Mouse (Mus musculus): Measurements from ENCODE around the gene Olfr1367. TPM values are rescaled to one million over a fixed set of nuclear protein-coding genes. Genes with fewer than 3 reads are reported as not detected.
A peak's percentile ranks its signal among the peaks of the same experiment; 100 is the strongest.

The Olfr1367 gene
- not detected in 2 replicates for polyA plus RNA-seq (2015; fragmentation: Nextera tagmentation; extraction: Ambion mirVana)

GRCm38 (mm10) chr13:21346610-21347009, at the start of gene Olfr1367:
Gene Olfr1367, plus strand, starts transcription at chr13:21346910.
- Histone ChIP-seq H3K4me1 (replicated peaks) (no peaks in the 10 kb centered on the region), H3K4me3 (replicated peaks) (no peak within 1 kb of the TSS), H3K9me3 (no peaks in the 10 kb centered on the region), H3K9ac (replicated peaks) (no peak within 1 kb of the TSS), H3K36me3 (no peaks in the 10 kb centered on the region), H3K4me2 (replicated peaks) (no peak within 1 kb of the TSS), H3K27ac (no peak within 1 kb of the TSS), H3K27me3 (no peaks in the 10 kb centered on the region)
- 91% methylated on average over 1 of the region's 1 CpGs for WGBS
- ATAC-seq = no peak

- H3K4me1 ChIP-seq (replicated peaks) = no peaks in the 10 kb centered on the region
- 29% methylated on average over 3 of the region's 3 CpGs for WGBS
Measured at GRCm38 (mm10) chr13:21298557-21298956, 48.2 kb upstream of the Olfr1367 start.

DNA sequence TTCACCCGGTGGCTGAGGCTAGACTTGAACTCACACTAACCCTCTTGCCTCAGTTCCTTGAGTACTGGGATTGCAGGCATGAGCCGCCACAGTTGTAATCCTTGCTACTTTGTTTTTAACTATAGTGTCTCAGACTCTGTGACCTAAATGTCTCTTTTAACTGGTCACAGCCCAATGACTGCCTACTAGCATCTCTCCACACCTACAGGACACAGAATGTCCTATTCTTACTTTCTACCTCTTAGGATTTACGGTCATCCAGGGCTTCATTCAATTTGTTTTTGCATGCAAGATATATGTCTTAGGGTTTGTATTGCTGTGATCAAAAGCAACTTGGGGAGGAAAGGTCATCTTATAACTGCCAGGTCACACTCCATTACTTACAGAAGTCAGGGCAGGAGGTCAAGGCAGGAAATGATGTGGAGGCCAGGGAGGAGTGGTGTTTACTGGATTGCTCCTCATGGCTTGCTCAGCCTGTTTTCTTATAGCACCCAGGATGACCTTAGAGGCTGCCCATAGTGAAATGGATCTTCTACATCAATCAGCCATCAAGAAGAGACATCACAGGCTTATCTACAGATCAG, 42.1 kb upstream of the Olfr1367 start:
- Histone ChIP-seq H3K9me3 (no peaks in the 10 kb centered on the region), H3K4me2 (replicated peaks) (no peak overlapping the region), H3K27me3 (no peaks in the 10 kb centered on the region), H3K9ac (replicated peaks) (no peak overlapping the region), H3K4me3 (replicated peaks) (no peak overlapping the region), H3K4me1 (replicated peaks) (no peaks in the 10 kb centered on the region), H3K27ac (no peak overlapping the region), H3K36me3 (no peaks in the 10 kb centered on the region)
- 72% methylated on average over 3 of the region's 3 CpGs for WGBS
- ATAC-seq = no peak

More at GRCm38 (mm10) chr13:21298557-21298956, 48.2 kb upstream of the Olfr1367 start:
- H3K9ac ChIP-seq (replicated peaks) = no peak overlapping the region
- H3K36me3 ChIP-seq = no peaks in the 10 kb centered on the region
- no peak for ATAC-seq
- no peaks in the 10 kb centered on the region for H3K9me3 ChIP-seq
- H3K27me3 ChIP-seq = no peaks in the 10 kb centered on the region
- no peak overlapping the region for H3K4me3 ChIP-seq (replicated peaks)
- H3K27ac ChIP-seq = no peak overlapping the region
- H3K4me2 ChIP-seq (replicated peaks) = no peak overlapping the region

- no peaks in the 10 kb centered on the region for H3K36me3 ChIP-seq
- no peak for ATAC-seq
- H3K4me2 ChIP-seq (replicated peaks) = no peak overlapping the region
- 74% methylated on average over 2 of the region's 2 CpGs for WGBS
- no peaks in the 10 kb centered on the region for H3K9me3 ChIP-seq
- H3K4me1 ChIP-seq (replicated peaks) = no peaks in the 10 kb centered on the region
- no peak overlapping the region for H3K27ac ChIP-seq
- H3K4me3 ChIP-seq (replicated peaks) = no peak overlapping the region
- no peaks in the 10 kb centered on the region for H3K27me3 ChIP-seq
- no peak overlapping the region for H3K9ac ChIP-seq (replicated peaks)
Measured at GRCm38 (mm10) chr13:21309788-21310187, 36.9 kb upstream of the Olfr1367 start.

- no peak for ATAC-seq
- H3K27ac ChIP-seq = no peak within 1 kb of the TSS
- WGBS = 17% methylated on average over 3 of the region's 3 CpGs
Measured at GRCm38 (mm10) chr13:21311926-21312325, 34.8 kb upstream of the Olfr1367 start, which contains the start of gene Gpx6. Gene Gpx6, plus strand, starts transcription at chr13:21312125.

GRCm38 (mm10) chr13:21312854-21313253, 33.9 kb upstream of the Olfr1367 start:
- ATAC-seq = no peak
- H3K9ac ChIP-seq (replicated peaks) = no peak overlapping the region
- no peak overlapping the region for H3K27ac ChIP-seq
- no peaks in the 10 kb centered on the region for H3K4me1 ChIP-seq (replicated peaks)
- H3K4me2 ChIP-seq (replicated peaks) = no peak overlapping the region
- H3K27me3 ChIP-seq = no peaks in the 10 kb centered on the region
- H3K36me3 ChIP-seq = no peaks in the 10 kb centered on the region
- no peak overlapping the region for H3K4me3 ChIP-seq (replicated peaks)
- 49% methylated on average over 4 of the region's 5 CpGs for WGBS
- H3K9me3 ChIP-seq = no peaks in the 10 kb centered on the region

More at GRCm38 (mm10) chr13:21311926-21312325, 34.8 kb upstream of the Olfr1367 start, which contains the start of gene Gpx6:
- H3K4me1 ChIP-seq (replicated peaks) = no peaks in the 10 kb centered on the region
- H3K36me3 ChIP-seq = no peaks in the 10 kb centered on the region
- no peak within 1 kb of the TSS for H3K4me3 ChIP-seq (replicated peaks)
- H3K27me3 ChIP-seq = no peaks in the 10 kb centered on the region
- H3K4me2 ChIP-seq (replicated peaks) = no peak within 1 kb of the TSS
- no peak within 1 kb of the TSS for H3K9ac ChIP-seq (replicated peaks)
- no peaks in the 10 kb centered on the region for H3K9me3 ChIP-seq

DNA sequence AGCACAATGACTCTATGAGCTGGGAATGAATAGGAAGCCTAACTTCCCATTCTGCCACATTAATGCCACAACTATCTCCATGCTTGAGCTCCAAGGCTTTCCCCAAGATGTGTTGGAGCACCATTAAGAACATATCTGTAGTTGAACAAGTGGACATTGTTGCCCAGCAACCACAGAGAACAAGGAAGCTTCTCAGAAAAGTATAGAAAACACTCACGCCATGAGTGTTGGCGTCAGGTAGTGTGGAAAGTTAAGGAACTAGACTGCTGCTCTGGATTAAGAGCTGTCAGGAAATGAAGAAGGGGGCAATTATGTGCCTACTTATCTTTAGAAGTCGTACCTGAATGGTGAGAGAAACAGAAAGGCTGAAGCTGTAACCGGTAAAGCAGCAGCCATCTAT, 32.8 kb upstream of the Olfr1367 start:
- no peak overlapping the region for H3K27ac ChIP-seq
- H3K4me2 ChIP-seq (replicated peaks) = no peak overlapping the region
- H3K9me3 ChIP-seq = no peaks in the 10 kb centered on the region
- no peak for ATAC-seq
- no peaks in the 10 kb centered on the region for H3K36me3 ChIP-seq
- no peaks in the 10 kb centered on the region for H3K27me3 ChIP-seq
- 85% methylated on average over 4 of the region's 4 CpGs for WGBS
- H3K4me1 ChIP-seq (replicated peaks) = no peaks in the 10 kb centered on the region
- no peak overlapping the region for H3K9ac ChIP-seq (replicated peaks)
- no peak overlapping the region for H3K4me3 ChIP-seq (replicated peaks)

DNA sequence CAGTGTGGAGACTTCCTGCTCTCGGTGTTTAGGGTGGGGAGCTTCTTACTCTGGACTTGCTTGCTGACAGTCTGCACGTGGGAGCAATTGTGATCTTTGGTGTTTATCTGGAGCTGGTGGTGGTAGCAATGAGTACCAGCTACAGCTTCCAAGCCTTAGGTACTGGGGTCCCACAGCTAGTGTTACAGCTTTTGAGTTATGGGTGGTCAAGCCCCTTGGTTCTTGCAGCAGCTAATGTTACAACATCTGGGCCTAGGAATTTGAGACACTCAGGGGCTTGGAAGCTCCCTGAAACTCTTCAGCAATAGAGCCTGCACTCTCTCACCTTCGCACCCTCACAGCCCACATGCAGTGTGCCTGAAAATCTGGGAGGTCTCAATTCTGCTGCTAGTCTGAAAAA, 26.4 kb upstream of the Olfr1367 start:
- Histone ChIP-seq H3K27ac (no peak overlapping the region), H3K9ac (replicated peaks) (no peak overlapping the region), H3K4me1 (replicated peaks) (no peaks in the 10 kb centered on the region), H3K4me2 (replicated peaks) (no peak overlapping the region), H3K9me3 (no peaks in the 10 kb centered on the region), H3K27me3 (peaks cover 5% of the 10 kb centered on the region; the same call in 1 of the 2 replicates), H3K36me3 (no peaks in the 10 kb centered on the region), H3K4me3 (replicated peaks) (no peak overlapping the region)
- ATAC-seq = no peak
- 77% methylated on average over 3 of the region's 3 CpGs for WGBS

GRCm38 (mm10) chr13:21321890-21322494, 24.7 kb upstream of the Olfr1367 start:
- Histone ChIP-seq H3K4me3 (replicated peaks) (peak overlapping the region; percentile 28), H3K9me3 (no peaks in the 10 kb centered on the region), H3K27ac (no peak overlapping the region), H3K36me3 (no peaks in the 10 kb centered on the region), H3K4me2 (replicated peaks) (peak overlapping the region; percentile 47), H3K27me3 (peaks cover 5% of the 10 kb centered on the region; the same call in 1 of the 2 replicates), H3K4me1 (replicated peaks) (peaks cover under 1% of the 10 kb centered on the region; the same call in 1 of the 2 replicates), H3K9ac (replicated peaks) (0 out of 2 replicates have a peak overlapping the region, but pooled peaks have one; percentile 46)
- WGBS = under 1% methylated on average over 18 of the region's 18 CpGs
- no peak for ATAC-seq

GRCm38 (mm10) chr13:21322509-21323375, 24.0 kb upstream of the Olfr1367 start:
- no peak for ATAC-seq
- Histone ChIP-seq H3K27me3 (peaks cover 5% of the 10 kb centered on the region; the same call in 1 of the 2 replicates), H3K4me1 (replicated peaks) (peaks cover 8% of the 10 kb centered on the region), H3K36me3 (no peaks in the 10 kb centered on the region), H3K9ac (replicated peaks) (no peak overlapping the region), H3K9me3 (no peaks in the 10 kb centered on the region), H3K4me2 (replicated peaks) (peak overlapping the region; percentile 47), H3K4me3 (replicated peaks) (peak overlapping the region; percentile 28), H3K27ac (no peak overlapping the region)
- WGBS = 12% methylated on average over 18 of the region's 18 CpGs

GRCm38 (mm10) chr13:21323405-21323804, 23.3 kb upstream of the Olfr1367 start:
- Histone ChIP-seq H3K9me3 (no peaks in the 10 kb centered on the region), H3K36me3 (no peaks in the 10 kb centered on the region), H3K9ac (replicated peaks) (no peak overlapping the region), H3K4me1 (replicated peaks) (peaks cover 8% of the 10 kb centered on the region), H3K4me3 (replicated peaks) (no peak overlapping the region), H3K4me2 (replicated peaks) (no peak overlapping the region; the same call in 1 of the 2 replicates), H3K27ac (no peak overlapping the region), H3K27me3 (peaks cover 9% of the 10 kb centered on the region; the same call in 1 of the 2 replicates)
- no peak for ATAC-seq
- 63% methylated on average over 6 of the region's 6 CpGs for WGBS

DNA sequence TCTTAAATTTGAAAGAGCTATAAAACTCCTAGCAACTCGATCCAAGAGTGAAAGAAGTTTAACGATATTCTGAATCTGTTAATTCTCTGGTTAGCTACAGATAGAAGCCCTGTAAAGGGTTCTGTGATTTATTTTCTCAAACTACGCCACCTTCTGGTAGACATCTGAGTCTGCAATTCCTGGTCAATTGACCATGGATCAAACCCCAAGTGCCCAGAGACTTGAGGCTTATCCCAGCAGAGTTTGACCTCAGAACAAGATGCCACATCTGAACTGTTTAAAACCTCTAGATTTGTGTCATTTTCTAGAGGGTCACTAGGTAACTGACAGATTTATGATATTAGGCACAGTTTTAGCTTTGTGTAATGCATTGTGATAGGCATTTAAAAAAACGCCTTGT, 20.5 kb upstream of the Olfr1367 start:
- Histone ChIP-seq H3K4me1 (replicated peaks) (peaks cover 8% of the 10 kb centered on the region), H3K27ac (no peak overlapping the region), H3K9ac (replicated peaks) (no peak overlapping the region), H3K36me3 (no peaks in the 10 kb centered on the region), H3K4me3 (replicated peaks) (peak overlapping the region; percentile 41), H3K27me3 (peaks cover 9% of the 10 kb centered on the region; the same call in 1 of the 2 replicates), H3K9me3 (no peaks in the 10 kb centered on the region), H3K4me2 (replicated peaks) (peak overlapping the region; percentile 54)
- ATAC-seq = 0 out of 2 replicates have a peak, but pooled peaks have one; percentile 30
- WGBS = 9% methylated on average over 4 of the region's 4 CpGs

Measured in midbrain, embryonic 13.5 days (tissue).